Mouse (Mus musculus) ES-E14 (cell line): ENCODE results near the gene Slc2a4. TPM values are rescaled to one million over a fixed set of nuclear protein-coding genes. Genes with fewer than 3 reads are reported as not detected.

ENCODE experiments used
- DNase-seq: peaks from one replicate; pipeline ENCODE4 v3.0.0-alpha.2; 2013; ENCODE audit warnings: low read depth, low spot score
- H3K27ac ChIP-seq: 2 replicates; pipeline ENCODE4 v1.5.1; 2012; ENCODE audit warnings: low read depth, mild to moderate bottlenecking, low read length, moderate library complexity, mixed read lengths; ENCODE audit not compliant: poor library complexity, insufficient read depth, severe bottlenecking
- H3K36me3 ChIP-seq: 2 replicates; pipeline ENCODE4 v1.6.1; 2012; ENCODE audit warnings: mild to moderate bottlenecking, low read length, moderate library complexity, mixed read lengths; ENCODE audit not compliant: control insufficient read depth, poor library complexity, insufficient read depth, severe bottlenecking
- H3K4me1 ChIP-seq, 2 experiments: fragments of 150-350 bp in 1 of 2; sonication (generic) in 1 of 2; 2 replicates each; pipeline ENCODE4 v1.6.1; 2012; ENCODE audit warnings: low read length in 2 of 2, mild to moderate bottlenecking in 1 of 2, mixed read lengths in 1 of 2; ENCODE audit not compliant: control insufficient read depth in 2 of 2, insufficient read depth in 2 of 2, poor library complexity in 1 of 2
- H3K4me3 ChIP-seq, 2 experiments: fragments of 150-350 bp in 1 of 2; sonication (generic) in 1 of 2; 2 replicates each; pipeline ENCODE4 v1.5.1; 2012; ENCODE audit warnings: low read length in 2 of 2, low read depth in 1 of 2, mild to moderate bottlenecking in 1 of 2, mixed read lengths in 1 of 2; ENCODE audit not compliant: insufficient read depth in 1 of 2, poor library complexity in 1 of 2, severe bottlenecking in 1 of 2
- H3K9ac ChIP-seq: 2 replicates; pipeline ENCODE4 v1.6.1; 2012; ENCODE audit warnings: low read depth, mild to moderate bottlenecking, low read length, mixed read lengths; ENCODE audit not compliant: poor library complexity, insufficient read depth, severe bottlenecking
- H3K9me3 ChIP-seq: fragments of 150-350 bp; sonication (generic); 2 replicates; pipeline ENCODE4 v1.6.1; 2012; ENCODE audit warnings: low read depth, mild to moderate bottlenecking, low read length; ENCODE audit not compliant: control insufficient read depth, insufficient read depth
- CHD2 ChIP-seq: IDR thresholded peaks from 2 replicates; pipeline ENCODE4 v1.6.1; 2014; ENCODE audit warnings: mild to moderate bottlenecking, low read depth, low read length, inconsistent platforms
- HCFC1 ChIP-seq: IDR thresholded peaks from 2 replicates; pipeline ENCODE4 v1.6.1; 2012; ENCODE audit warnings: low read length, inconsistent platforms, borderline replicate concordance; ENCODE audit not compliant: insufficient read depth
- MAFK ChIP-seq: IDR thresholded peaks from 2 replicates; pipeline ENCODE4 v1.6.1; 2014; ENCODE audit warnings: mild to moderate bottlenecking, low read depth, low read length, inconsistent platforms; ENCODE audit not compliant: insufficient read depth
- ZC3H11A ChIP-seq: IDR thresholded peaks from 2 replicates; pipeline ENCODE4 v1.6.1; 2012; ENCODE audit warnings: low read depth, mild to moderate bottlenecking, inconsistent platforms, low read length, borderline replicate concordance
- ZNF384 ChIP-seq: IDR thresholded peaks from 2 replicates; pipeline ENCODE4 v1.6.1; 2012; ENCODE audit warnings: low read depth, low read length, inconsistent platforms
- in situ Hi-C, 2 experiments: fragments of 600-800 bp; cut with MboI; formaldehyde crosslinking; loops; one replicate each; pipeline ENCODE4 v1.15.1; 2025; ENCODE audit warnings: low sequenced_read_pairs in 2 of 2, inconsistent platforms in 1 of 2; ENCODE audit not compliant: unreplicated experiment in 2 of 2
- total RNA-seq: library from RNA; depleted of rRNA; stranded (reverse); fragments of 300-350 nt; gene quantifications from 2 replicates; pipeline ENCODE4 v1.2.3, GENCODE M21; 2012

The Slc2a4 gene
- total RNA-seq, 1 experiment = 2.6 TPM

GRCm38 (mm10) chr11:69904311-69904710 lies 43.7 kb downstream of the Slc2a4 start:
- no peak for DNase-seq
- Histone ChIP-seq H3K9me3 (no peaks in the 10 kb centered on the region), H3K27ac (no peak overlapping the region), H3K36me3 (peaks cover 45% of the 10 kb centered on the region), H3K4me1 (peaks cover 3 to 12% of the 10 kb centered on the region in 2 experiments; a peak in 2 of 4 replicates), H3K9ac (no peak overlapping the region), H3K4me3 (no peak overlapping the region)
- no peak for TF ChIP-seq ZC3H11A
- no peak for TF ChIP-seq MAFK
- no peak for TF ChIP-seq CHD2
- no peak for TF ChIP-seq ZNF384
- TF ChIP-seq HCFC1 = no peak
- in situ Hi-C loops = no loop called here

DNA sequence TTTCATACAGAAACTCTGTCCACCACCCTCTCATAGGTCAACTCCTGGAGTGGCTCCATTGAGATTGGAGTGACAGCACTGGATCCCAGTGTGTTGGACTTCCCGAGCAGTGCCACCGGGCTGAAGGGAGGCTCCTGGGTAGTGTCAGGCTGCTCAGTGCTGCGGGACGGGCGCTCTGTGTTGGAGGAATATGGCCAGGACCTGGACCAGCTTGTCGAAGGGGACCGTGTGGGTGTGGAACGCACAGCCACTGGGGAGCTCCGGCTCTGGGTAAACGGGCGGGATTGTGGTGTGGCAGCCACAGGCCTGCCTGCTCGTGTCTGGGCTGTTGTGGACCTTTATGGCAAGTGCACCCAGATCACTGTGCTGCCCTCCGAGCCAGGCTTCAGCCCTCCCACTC lies 45.0 kb downstream of the Slc2a4 start:
- DNase-seq = no peak
- Histone ChIP-seq H3K36me3 (peaks cover 34% of the 10 kb centered on the region), H3K9ac (peak overlapping the region; percentile 84; the same call in 1 of the 2 replicates), H3K9me3 (no peaks in the 10 kb centered on the region), H3K4me3 (peak overlapping the region; percentile 7 to 97; a peak in 2 of 4 replicates), H3K4me1 (peaks cover 3 to 19% of the 10 kb centered on the region in 2 experiments; a peak in 2 of 4 replicates), H3K27ac (no peak overlapping the region)
- TF ChIP-seq HCFC1 (no peak), MAFK (no peak), ZNF384 (no peak), ZC3H11A (no peak), CHD2 (no peak)
- in situ Hi-C loops = no loop called here

GRCm38 (mm10) chr11:69901993-69902392 lies 46.0 kb downstream of the Slc2a4 start:
- H3K9ac ChIP-seq = peak overlapping the region; percentile 84
- peak overlapping the region; percentile 10; the same call in 1 of the 2 replicates for H3K27ac ChIP-seq
- in situ Hi-C loops = no loop called here
- no peaks in the 10 kb centered on the region for H3K9me3 ChIP-seq
- H3K4me1 ChIP-seq = peaks cover 3 to 21% of the 10 kb centered on the region in 2 experiments; a peak in 2 of 4 replicates
- H3K36me3 ChIP-seq = peaks cover 29% of the 10 kb centered on the region
- H3K4me3 ChIP-seq = peak overlapping the region; percentile 97 to 99
- no peak for DNase-seq
- TF ChIP-seq HCFC1 (no peak), CHD2 (no peak), ZC3H11A (no peak), ZNF384 (no peak), MAFK (no peak)

- Histone ChIP-seq H3K4me1 (peaks cover 3 to 21% of the 10 kb centered on the region in 2 experiments; a peak in 2 of 4 replicates), H3K9me3 (no peaks in the 10 kb centered on the region), H3K4me3 (peak overlapping the region; percentile 97 to 99), H3K9ac (peak overlapping the region; percentile 84), H3K27ac (peak overlapping the region; percentile 94), H3K36me3 (peaks cover 26% of the 10 kb centered on the region)
- no peak for TF ChIP-seq MAFK
- no peak for TF ChIP-seq ZNF384
- no peak for TF ChIP-seq CHD2
- TF ChIP-seq ZC3H11A = no peak
- peak; percentile 55; the same call in 1 of the 2 replicates for TF ChIP-seq HCFC1
- in situ Hi-C loops = no loop called here
- DNase-seq = peak; percentile 95
Measured at GRCm38 (mm10) chr11:69901406-69901846, 46.6 kb downstream of the Slc2a4 start.
